Mouse (Mus musculus) forebrain, embryonic 11.5 days (tissue): ENCODE measurements at regions not wholly inside any gene's neighbourhood (a gene's known extent, or its start where the extent isn't known, plus 50 kb on each side); places are given as distances from the start of the nearest gene placed in this dataset.
"Not testable (repeated sequence)": the region's sequence is repeated elsewhere in the genome, so short reads cannot be mapped to it uniquely, and the experiment has no call there.

Source experiments
- ATAC-seq: fragments of 200-750 bp; cut with Nextera tagmentation; replicated peaks from 2 replicates; pipeline ENCODE4 v1.8.0; 2017; ENCODE audit warnings: moderate TSS enrichment; ENCODE audit not compliant: low FRiP score
- DNase-seq: peaks from one replicate; pipeline ENCODE4 v3.0.0-alpha.2; 2017; ENCODE audit warnings: low spot score
- H3K27ac ChIP-seq: fragments of 300-500 bp; sonication (generic); 2 replicates; pipeline ENCODE4 v1.5.1; 2014; ENCODE audit warnings: low read depth, low read length
- H3K27me3 ChIP-seq: fragments of 300-500 bp; sonication (generic); 2 replicates; pipeline ENCODE4 v1.6.1; 2014; ENCODE audit warnings: mild to moderate bottlenecking, low read length, mixed read lengths; ENCODE audit not compliant: control insufficient read depth, insufficient read depth
- H3K36me3 ChIP-seq: fragments of 300-500 bp; sonication (generic); 2 replicates; pipeline ENCODE4 v1.6.1; 2014; ENCODE audit warnings: mild to moderate bottlenecking, low read length, moderate library complexity, mixed read lengths; ENCODE audit not compliant: control insufficient read depth, insufficient read depth
- H3K4me1 ChIP-seq: fragments of 300-500 bp; sonication (generic); replicated peaks from 2 replicates; pipeline ENCODE4 v1.6.1; 2014; ENCODE audit warnings: low read length, mixed read lengths; ENCODE audit not compliant: control insufficient read depth, insufficient read depth
- H3K4me2 ChIP-seq: fragments of 300-500 bp; sonication (generic); 2 replicates; pipeline ENCODE4 v1.6.1; 2014; ENCODE audit warnings: low read depth, mild to moderate bottlenecking, low read length, moderate library complexity, mixed read lengths; ENCODE audit not compliant: severe bottlenecking
- H3K4me3 ChIP-seq: fragments of 300-500 bp; sonication (generic); 2 replicates; pipeline ENCODE4 v1.5.1; 2014; ENCODE audit warnings: low read depth, low read length
- H3K9ac ChIP-seq: fragments of 300-500 bp; sonication (generic); 2 replicates; pipeline ENCODE4 v1.6.1; 2014; ENCODE audit warnings: low read length
- H3K9me3 ChIP-seq: fragments of 300-500 bp; sonication (generic); 2 replicates; pipeline ENCODE4 v1.6.1; 2016; ENCODE audit warnings: low read length, mixed read lengths; ENCODE audit not compliant: control insufficient read depth
- WGBS: fragments of 180-500 bp; shearing (Covaris S2); extraction: QIAGEN DNeasy Blood & Tissue Kit; methylation state at CpG from one replicate; pipeline ENCODE4 v1.1.7; 2014; 5-methylcytosine and 5-hydroxymethylcytosine counted together

- 91% methylated on average over 3 of the region's 3 CpGs for WGBS
- Histone ChIP-seq H3K4me2 (no peak overlapping the region), H3K36me3 (no peaks in the 10 kb centered on the region), H3K9me3 (no peaks in the 10 kb centered on the region), H3K27me3 (no peaks in the 10 kb centered on the region), H3K9ac (no peak overlapping the region), H3K27ac (no peak overlapping the region), H3K4me1 (no peaks in the 10 kb centered on the region), H3K4me3 (no peak overlapping the region)
- DNase-seq (no peak), ATAC-seq (no peak)
Observed at GRCm38 (mm10) chr5:91865365-91865764, 97.5 kb downstream of the Rchy1 start.

- Histone ChIP-seq H3K4me1 (no peaks in the 10 kb centered on the region), H3K36me3 (no peaks in the 10 kb centered on the region), H3K27me3 (no peaks in the 10 kb centered on the region), H3K9me3 (no peaks in the 10 kb centered on the region), H3K4me2 (no peak overlapping the region), H3K27ac (no peak overlapping the region), H3K4me3 (no peak overlapping the region), H3K9ac (no peak overlapping the region)
- no peak for DNase-seq
- WGBS, result 95% methylated on average over 3 of the region's 3 CpGs
- ATAC-seq, result no peak
Observed at GRCm38 (mm10) chr5:91862843-91863242, 100.0 kb downstream of the Rchy1 start.

GRCm38 (mm10) chr5:91862243-91862642, 100.6 kb downstream of the Rchy1 start:
- H3K4me1 ChIP-seq, result no peaks in the 10 kb centered on the region
- no peak overlapping the region for H3K27ac ChIP-seq
- H3K27me3 ChIP-seq, result no peaks in the 10 kb centered on the region
- H3K4me3 ChIP-seq, result no peak overlapping the region
- H3K9me3 ChIP-seq, result no peaks in the 10 kb centered on the region
- no peak for DNase-seq
- no peaks in the 10 kb centered on the region for H3K36me3 ChIP-seq
- ATAC-seq, result no peak
- H3K9ac ChIP-seq, result no peak overlapping the region
- 89% methylated on average over 3 of the region's 3 CpGs for WGBS
- no peak overlapping the region for H3K4me2 ChIP-seq

GRCm38 (mm10) chr5:91861440-91862187, 101.3 kb downstream of the Rchy1 start:
- ATAC-seq (no peak), DNase-seq (no peak)
- H3K9me3 ChIP-seq, result no peaks in the 10 kb centered on the region
- no peaks in the 10 kb centered on the region for H3K4me1 ChIP-seq
- H3K4me3 ChIP-seq, result no peak overlapping the region
- H3K36me3 ChIP-seq, result no peaks in the 10 kb centered on the region
- 79% methylated on average over 11 of the region's 11 CpGs for WGBS
- H3K27me3 ChIP-seq, result no peaks in the 10 kb centered on the region
- H3K9ac ChIP-seq, result no peak overlapping the region
- no peak overlapping the region for H3K27ac ChIP-seq
- no peak overlapping the region for H3K4me2 ChIP-seq

- DNase-seq (no peak), ATAC-seq (no peak)
- WGBS, result 88% methylated on average over 2 of the region's 2 CpGs
Observed at GRCm38 (mm10) chr5:91860489-91860888, 102.4 kb downstream of the Rchy1 start.

GRCm38 (mm10) chr5:91852330-91852729, 110.5 kb downstream of the Rchy1 start:
- H3K4me2 ChIP-seq, result no peak overlapping the region
- no peaks in the 10 kb centered on the region for H3K36me3 ChIP-seq
- no peak overlapping the region for H3K27ac ChIP-seq
- DNase-seq (no peak), ATAC-seq (no peak)
- no peak overlapping the region for H3K9ac ChIP-seq
- H3K4me1 ChIP-seq, result no peaks in the 10 kb centered on the region
- H3K9me3 ChIP-seq, result no peaks in the 10 kb centered on the region
- no peak overlapping the region for H3K4me3 ChIP-seq
- 84% methylated on average over 4 of the region's 4 CpGs for WGBS
- H3K27me3 ChIP-seq, result no peaks in the 10 kb centered on the region

More at GRCm38 (mm10) chr5:91860489-91860888, 102.4 kb downstream of the Rchy1 start:
- no peaks in the 10 kb centered on the region for H3K4me1 ChIP-seq
- H3K27ac ChIP-seq, result no peak overlapping the region
- H3K4me3 ChIP-seq, result no peak overlapping the region
- H3K4me2 ChIP-seq, result no peak overlapping the region
- H3K9ac ChIP-seq, result no peak overlapping the region
- H3K27me3 ChIP-seq, result no peaks in the 10 kb centered on the region
- no peaks in the 10 kb centered on the region for H3K36me3 ChIP-seq
- no peaks in the 10 kb centered on the region for H3K9me3 ChIP-seq

- not testable (repeated sequence) for DNase-seq, ATAC-seq, H3K4me2 ChIP-seq, H3K4me1 ChIP-seq, H3K4me3 ChIP-seq, H3K9me3 ChIP-seq, H3K27me3 ChIP-seq, H3K9ac ChIP-seq, H3K27ac ChIP-seq, H3K36me3 ChIP-seq
- 85% methylated on average over 4 of the region's 4 CpGs for WGBS
Observed at GRCm38 (mm10) chr5:91850862-91851569, 111.9 kb downstream of the Rchy1 start.

GRCm38 (mm10) chr5:91850440-91850839, 112.4 kb downstream of the Rchy1 start:
- H3K27ac ChIP-seq, result no peak overlapping the region
- no peak overlapping the region for H3K9ac ChIP-seq
- H3K4me3 ChIP-seq, result no peak overlapping the region
- no peaks in the 10 kb centered on the region for H3K4me1 ChIP-seq
- 93% methylated on average over 5 of the region's 5 CpGs for WGBS
- H3K36me3 ChIP-seq, result no peaks in the 10 kb centered on the region
- no peak for ATAC-seq
- no peak for DNase-seq
- H3K4me2 ChIP-seq, result no peak overlapping the region
- no peaks in the 10 kb centered on the region for H3K27me3 ChIP-seq
- no peaks in the 10 kb centered on the region for H3K9me3 ChIP-seq

GRCm38 (mm10) chr5:91849533-91849932, 113.3 kb downstream of the Rchy1 start:
- H3K4me3 ChIP-seq, result no peak overlapping the region
- H3K9me3 ChIP-seq, result no peaks in the 10 kb centered on the region
- no peak overlapping the region for H3K4me2 ChIP-seq
- ATAC-seq, result no peak
- WGBS, result 81% methylated on average over 2 of the region's 2 CpGs
- no peak for DNase-seq
- H3K36me3 ChIP-seq, result no peaks in the 10 kb centered on the region
- H3K27ac ChIP-seq, result no peak overlapping the region
- H3K4me1 ChIP-seq, result no peaks in the 10 kb centered on the region
- no peaks in the 10 kb centered on the region for H3K27me3 ChIP-seq
- H3K9ac ChIP-seq, result no peak overlapping the region
